ENCODE assay signal across 6 mouse cellular contexts in the genomic region with DNA sequence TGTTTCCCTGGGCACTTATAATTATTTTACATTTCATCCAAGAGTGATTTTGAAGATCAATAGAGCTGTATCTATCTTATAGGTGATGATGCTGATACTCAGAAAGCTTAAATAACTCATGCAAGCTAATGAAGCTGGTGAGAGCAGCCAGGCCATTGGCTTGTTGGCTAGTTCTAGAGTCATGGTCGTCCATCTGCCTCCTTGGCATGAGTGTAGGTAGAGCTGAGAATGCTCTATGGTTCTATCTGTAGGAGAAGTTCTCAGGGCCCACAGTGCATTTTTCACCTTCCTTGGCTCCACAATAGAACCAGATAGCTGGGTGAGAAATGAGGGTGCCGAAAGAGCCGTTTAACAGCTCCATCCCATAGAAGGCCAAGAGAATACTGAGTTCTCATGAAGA.
"Had no signal": no experiment of that assay in that cellular context is flagged by ENCODE, and none has a peak within 500 bp of the region (broad histone marks: within the 10 kb centered on the region; RNA-seq: fewer than 3 reads in every experiment).

No protein-coding gene starts in this region.

- DNase-seq: lung, postnatal 14 days; lung, postnatal 36 days; right cerebral cortex, postnatal 14 days; thymus, adult 2 months; thymus, postnatal 25 days; thymus, postnatal 4 days had no signal
